Comparison of ENCODE assay signal across 11 mouse cellular contexts in genomic region chr14:48751751-48752578, GRCm38 (mm10).
DNase-seq lines count a peak whose midpoint lies in the region; ATAC-seq and TF ChIP-seq lines count a peak whose summit lies in the region.
"Had no signal": no experiment of that assay in that cellular context is flagged by ENCODE, and none has a peak within 500 bp of the region (broad histone marks: within the 10 kb centered on the region; RNA-seq: fewer than 3 reads in every experiment).

No protein-coding gene starts in this region.

- H3K4me2 ChIP-seq in kidney, embryonic 16.5 days (replicated peaks; ENCODE audit: low read depth, low read length), result peak overlapping the region; percentile 4
- no peak overlapping the region; the same call in 1 of the 2 replicates for H3K4me2 ChIP-seq in kidney, embryonic 14.5 days (replicated peaks; ENCODE audit: low read depth, low read length)
- peak overlapping the region; percentile 30 for H3K4me2 ChIP-seq in forebrain, embryonic 14.5 days (ENCODE audit: low read length)
- peak overlapping the region; percentile 32; the same call in 1 of the 2 replicates for H3K4me2 ChIP-seq in limb, embryonic 14.5 days (replicated peaks; ENCODE audit: low read depth, low read length, severe bottlenecking)
- H3K4me2 ChIP-seq in stomach, embryonic 14.5 days (replicated peaks; ENCODE audit: low read depth, low read length), result peak overlapping the region; percentile 35

- TF ChIP-seq POLR2A in limb, embryonic 14.5 days (IDR thresholded peaks at IDR 0.05; ENCODE audit: borderline replicate concordance, extremely low read depth, insufficient read depth, insufficient read length), result no peak

- WGBS in kidney, embryonic 16.5 days, result 13% methylated on average over 18 of the region's 18 CpGs
- WGBS in kidney, embryonic 14.5 days, result 11% methylated on average over 18 of the region's 18 CpGs
- whole genome bisulfite sequencing in forebrain, embryonic 14.5 days, result 5% methylated on average over 18 of the region's 18 CpGs
- 30% methylated on average over 18 of the region's 18 CpGs for WGBS in limb, embryonic 14.5 days
- 13% methylated on average over 18 of the region's 18 CpGs for WGBS in stomach, embryonic 14.5 days

- H3K27ac ChIP-seq in kidney, embryonic 16.5 days (ENCODE audit: low read length), result no peak overlapping the region
- H3K27ac ChIP-seq in kidney, embryonic 14.5 days (ENCODE audit: low read depth, low read length), result no peak overlapping the region
- no peak overlapping the region for H3K27ac ChIP-seq in forebrain, embryonic 14.5 days (ENCODE audit: low read depth, low read length)
- H3K27ac ChIP-seq in limb, embryonic 14.5 days (replicated peaks; ENCODE audit: low read depth, low read length), result no peak overlapping the region
- H3K27ac ChIP-seq in stomach, embryonic 14.5 days (ENCODE audit: low read length), result no peak overlapping the region

- peaks cover 52% of the 10 kb centered on the region for H3K27me3 ChIP-seq in kidney, embryonic 16.5 days (ENCODE audit: insufficient read depth, low read length)
- H3K27me3 ChIP-seq in kidney, embryonic 14.5 days (ENCODE audit: control insufficient read depth, insufficient read depth, low read length), result peaks cover 41% of the 10 kb centered on the region
- H3K27me3 ChIP-seq in forebrain, embryonic 14.5 days (replicated peaks; ENCODE audit: control insufficient read depth, insufficient read depth, low read length), result peaks cover 19% of the 10 kb centered on the region
- peaks cover 6% of the 10 kb centered on the region; the same call in 1 of the 2 replicates for H3K27me3 ChIP-seq in limb, embryonic 14.5 days (ENCODE audit: control insufficient read depth, insufficient read depth, low read length)
- peaks cover 9% of the 10 kb centered on the region; the same call in 1 of the 2 replicates for H3K27me3 ChIP-seq in stomach, embryonic 14.5 days (ENCODE audit: control insufficient read depth, insufficient read depth, low read length)

- peak; percentile 26 for DNase-seq in forebrain, embryonic 14.5 days (ENCODE audit: low spot score)
- no peak for DNase-seq in limb, embryonic 14.5 days (ENCODE audit: low spot score)
- no peak for DNase-seq in adrenal gland, postnatal 36 days
- DNase-seq in kidney, postnatal 36 days, result no peak
- DNase-seq: cerebellum, postnatal 14 days; kidney, adult 11 months; thymus, adult 18-20 months had no signal

- no peak for ATAC-seq in kidney, embryonic 16.5 days (ENCODE audit: low FRiP score, low TSS enrichment)
- no peak for ATAC-seq in kidney, embryonic 14.5 days (ENCODE audit: low FRiP score, low TSS enrichment)
- ATAC-seq in forebrain, embryonic 14.5 days, result no peak
- ATAC-seq in limb, embryonic 14.5 days (ENCODE audit: low FRiP score, low read depth), result no peak
- ATAC-seq in stomach, embryonic 14.5 days (ENCODE audit: insufficient number of reproducible peaks, insufficient read depth, low FRiP score, low read depth), result no peak
- ATAC-seq in erythroid progenitor cell, adult 5-6 weeks (replicated peaks; ENCODE audit: low FRiP score, poor library complexity, severe bottlenecking), result no peak

- no peaks in the 10 kb centered on the region for H3K36me3 ChIP-seq in kidney, embryonic 16.5 days (ENCODE audit: insufficient read depth, low read length)
- no peaks in the 10 kb centered on the region for H3K36me3 ChIP-seq in kidney, embryonic 14.5 days (ENCODE audit: control insufficient read depth, insufficient read depth, low read length)
- no peaks in the 10 kb centered on the region for H3K36me3 ChIP-seq in forebrain, embryonic 14.5 days (ENCODE audit: control insufficient read depth, insufficient read depth, low read length)
- H3K36me3 ChIP-seq in limb, embryonic 14.5 days (ENCODE audit: control insufficient read depth, insufficient read depth, low read length), result no peaks in the 10 kb centered on the region
- no peaks in the 10 kb centered on the region for H3K36me3 ChIP-seq in stomach, embryonic 14.5 days (ENCODE audit: control insufficient read depth, insufficient read depth, low read length)

- peak overlapping the region; percentile 2 for H3K4me3 ChIP-seq in kidney, embryonic 16.5 days (ENCODE audit: low read length)
- H3K4me3 ChIP-seq in kidney, embryonic 14.5 days (ENCODE audit: low read length), result no peak overlapping the region
- H3K4me3 ChIP-seq in forebrain, embryonic 14.5 days (ENCODE audit: low read depth, low read length), result peak overlapping the region; percentile 3; the same call in 1 of the 2 replicates
- no peak overlapping the region for H3K4me3 ChIP-seq in limb, embryonic 14.5 days (replicated peaks; ENCODE audit: low read length)
- H3K4me3 ChIP-seq in stomach, embryonic 14.5 days (ENCODE audit: low read depth, low read length), result peak overlapping the region; percentile 12; the same call in 1 of the 2 replicates

- H3K9ac ChIP-seq in kidney, embryonic 16.5 days (replicated peaks; ENCODE audit: low read length), result no peak overlapping the region
- no peak overlapping the region for H3K9ac ChIP-seq in kidney, embryonic 14.5 days (ENCODE audit: low read depth, low read length)
- no peak overlapping the region for H3K9ac ChIP-seq in forebrain, embryonic 14.5 days (ENCODE audit: low read length)
- no peak overlapping the region for H3K9ac ChIP-seq in limb, embryonic 14.5 days (ENCODE audit: low read depth, low read length, severe bottlenecking)
- H3K9ac ChIP-seq in stomach, embryonic 14.5 days (replicated peaks; ENCODE audit: low read depth, low read length), result no peak overlapping the region

- H3K4me1 ChIP-seq in kidney, embryonic 16.5 days (ENCODE audit: insufficient read depth, low read length), result no peaks in the 10 kb centered on the region; the same call in 1 of the 2 replicates
- H3K4me1 ChIP-seq in kidney, embryonic 14.5 days (ENCODE audit: control insufficient read depth, insufficient read depth, low read length), result no peaks in the 10 kb centered on the region
- peaks cover 28% of the 10 kb centered on the region for H3K4me1 ChIP-seq in forebrain, embryonic 14.5 days (ENCODE audit: control insufficient read depth, insufficient read depth, low read length)
- peaks cover 14% of the 10 kb centered on the region for H3K4me1 ChIP-seq in limb, embryonic 14.5 days (ENCODE audit: control insufficient read depth, insufficient read depth, low read length)
- H3K4me1 ChIP-seq in stomach, embryonic 14.5 days (ENCODE audit: control insufficient read depth, insufficient read depth, low read length), result no peaks in the 10 kb centered on the region

- no peaks in the 10 kb centered on the region for H3K9me3 ChIP-seq in kidney, embryonic 16.5 days (ENCODE audit: low read length)
- no peaks in the 10 kb centered on the region for H3K9me3 ChIP-seq in kidney, embryonic 14.5 days (ENCODE audit: control insufficient read depth, low read length)
- 0 out of 2 replicates have a peak, but pooled peaks cover 2% of the 10 kb centered on the region for H3K9me3 ChIP-seq in forebrain, embryonic 14.5 days (replicated peaks; ENCODE audit: control insufficient read depth, low read length)
- H3K9me3 ChIP-seq in limb, embryonic 14.5 days (ENCODE audit: control insufficient read depth, low read length), result no peaks in the 10 kb centered on the region
- H3K9me3 ChIP-seq in stomach, embryonic 14.5 days (ENCODE audit: control insufficient read depth, low read depth, low read length), result no peaks in the 10 kb centered on the region

Comparison
In these comparisons a context has a peak if more than half of its experiments do, and no peak if none do; other contexts are left out.
1. H3K4me3 ChIP-seq: peak in kidney, embryonic 16.5 days (single experiment), forebrain, embryonic 14.5 days (single experiment) and stomach, embryonic 14.5 days (single experiment); none in kidney, embryonic 14.5 days (single experiment) and limb, embryonic 14.5 days (single experiment).